Mouse (Mus musculus) olfactory bulb, adult 2 months (tissue): Measurements from ENCODE around the gene Srsf4. TPM values are rescaled to one million over a fixed set of nuclear protein-coding genes. Genes with fewer than 3 reads are reported as not detected.

Source experiments
- H3K27ac ChIP-seq: fragments of 200-500 bp; 2 replicates; pipeline ENCODE4 v1.5.1; 2012; ENCODE audit warnings: low read depth, low read length; ENCODE audit not compliant: insufficient read depth
- H3K4me1 ChIP-seq: fragments of 200-500 bp; 2 replicates; pipeline ENCODE4 v1.6.1; 2012; ENCODE audit warnings: low read length; ENCODE audit not compliant: control insufficient read depth, insufficient read depth
- H3K4me3 ChIP-seq: fragments of 200-500 bp; 2 replicates; pipeline ENCODE4 v1.5.1; 2012; ENCODE audit warnings: mild to moderate bottlenecking, low read depth, low read length, moderate library complexity; ENCODE audit not compliant: insufficient read depth
- CTCF ChIP-seq: fragments of 200-500 bp; IDR thresholded peaks from 2 replicates; pipeline ENCODE4 v1.5.1; 2012; ENCODE audit warnings: low read depth, mild to moderate bottlenecking, low read length, moderate library complexity; ENCODE audit not compliant: insufficient read depth
- POLR2A ChIP-seq: fragments of 200-500 bp; IDR thresholded peaks from 2 replicates; pipeline ENCODE4 v1.6.1; 2012; ENCODE audit warnings: mild to moderate bottlenecking, low read depth, low read length, moderate library complexity; ENCODE audit not compliant: insufficient read depth
- WGBS: fragments of 180-500 bp; shearing (Covaris S2); methylation state at CpG from one replicate; pipeline ENCODE4 v1.1.7; 2018; 5-methylcytosine and 5-hydroxymethylcytosine counted together
- polyA plus RNA-seq: library from polyadenylated mRNA; stranded (reverse); fragments of >200 nt; gene quantifications from 2 replicates; pipeline ENCODE4 v1.2.4, GENCODE M21; 2012; ENCODE audit warnings: low replicate concordance; ENCODE audit not compliant: missing spikeins, insufficient read depth, insufficient read length

Gene Srsf4
- polyA plus RNA-seq, 1 experiment: not detected

- Histone ChIP-seq H3K27ac (no peak overlapping the region), H3K4me3 (no peak overlapping the region), H3K4me1 (no peaks in the 10 kb centered on the region)
- WGBS: 87% methylated on average over 4 of the region's 4 CpGs
- TF ChIP-seq CTCF (no peak), POLR2A (no peak)
Observed at GRCm38 (mm10) chr4:131861341-131861739, 12.1 kb upstream of the Srsf4 start.

- TF ChIP-seq POLR2A (no peak), CTCF (no peak)
- peak overlapping the region; percentile 38 for H3K4me3 ChIP-seq
- 3% methylated on average over 11 of the region's 11 CpGs for WGBS
- no peaks in the 10 kb centered on the region for H3K4me1 ChIP-seq
- 0 out of 2 replicates have a peak overlapping the region, but pooled peaks have one; percentile 37 for H3K27ac ChIP-seq
Observed at GRCm38 (mm10) chr4:131872672-131873292, 635 bp upstream of the Srsf4 start.

- TF ChIP-seq POLR2A: no peak
- no peak for TF ChIP-seq CTCF
- Histone ChIP-seq H3K4me3 (peak overlapping the region; percentile 99), H3K4me1 (no peaks in the 10 kb centered on the region), H3K27ac (0 out of 2 replicates have a peak overlapping the region, but pooled peaks have one; percentile 27)
- under 1% methylated on average over 20 of the region's 20 CpGs for WGBS
Observed at GRCm38 (mm10) chr4:131874169-131874536, 736 bp downstream of the Srsf4 start.

- TF ChIP-seq POLR2A: no peak
- no peak for TF ChIP-seq CTCF
- Histone ChIP-seq H3K27ac (no peak overlapping the region), H3K4me3 (peak overlapping the region; percentile 99), H3K4me1 (no peaks in the 10 kb centered on the region)
- WGBS: under 1% methylated on average over 11 of the region's 11 CpGs
Observed at GRCm38 (mm10) chr4:131874567-131874966, 1.1 kb downstream of the Srsf4 start.

GRCm38 (mm10) chr4:131875242-131875641 lies 1.8 kb downstream of the Srsf4 start:
- TF ChIP-seq CTCF: no peak
- Histone ChIP-seq H3K4me1 (no peaks in the 10 kb centered on the region), H3K27ac (no peak overlapping the region), H3K4me3 (no peak overlapping the region)
- 30% methylated on average over 3 of the region's 3 CpGs for WGBS

- H3K4me3 ChIP-seq: no peak overlapping the region
- TF ChIP-seq CTCF: no peak
- TF ChIP-seq POLR2A: no peak
- 65% methylated on average over 2 of the region's 2 CpGs for WGBS
- H3K27ac ChIP-seq: no peak overlapping the region
- no peaks in the 10 kb centered on the region for H3K4me1 ChIP-seq
Observed at GRCm38 (mm10) chr4:131876836-131877235, 3.4 kb downstream of the Srsf4 start.

- TF ChIP-seq POLR2A: no peak
- peaks cover 3% of the 10 kb centered on the region for H3K4me1 ChIP-seq
- 14% methylated on average over 1 of the region's 1 CpGs for WGBS
- no peak overlapping the region for H3K4me3 ChIP-seq
- H3K27ac ChIP-seq: no peak overlapping the region
Observed at GRCm38 (mm10) chr4:131879692-131880091, 6.3 kb downstream of the Srsf4 start.

GRCm38 (mm10) chr4:131881306-131881705 lies 7.9 kb downstream of the Srsf4 start:
- Histone ChIP-seq H3K4me1 (peaks cover 6% of the 10 kb centered on the region), H3K4me3 (no peak overlapping the region), H3K27ac (no peak overlapping the region)
- WGBS: 76% methylated on average over 7 of the region's 7 CpGs
- TF ChIP-seq CTCF (no peak), POLR2A (no peak)

- Histone ChIP-seq H3K4me3 (no peak overlapping the region), H3K4me1 (peaks cover 6% of the 10 kb centered on the region), H3K27ac (no peak overlapping the region)
- TF ChIP-seq POLR2A: no peak
- TF ChIP-seq CTCF: no peak
- 52% methylated on average over 6 of the region's 6 CpGs for WGBS
Observed at GRCm38 (mm10) chr4:131883571-131883970, 10.2 kb downstream of the Srsf4 start.

- H3K4me3 ChIP-seq: no peak overlapping the region
- 48% methylated on average over 6 of the region's 6 CpGs for WGBS
- H3K4me1 ChIP-seq: peaks cover 8% of the 10 kb centered on the region
- no peak for TF ChIP-seq CTCF
- no peak for TF ChIP-seq POLR2A
- H3K27ac ChIP-seq: no peak overlapping the region
Observed at GRCm38 (mm10) chr4:131885376-131885775, 12.0 kb downstream of the Srsf4 start.
